Mouse (Mus musculus) liver (tissue): Measurements from ENCODE around the gene Tmem190.
"Not testable (repeated sequence)": the region's sequence is repeated elsewhere in the genome, so short reads cannot be mapped to it uniquely, and the experiment has no call there.

Experiments
- DNase-seq: peaks from one replicate; pipeline ENCODE4 v3.0.0-alpha.2; 2020; ENCODE audit warnings: mixed read lengths

Gene Tmem190

DNA sequence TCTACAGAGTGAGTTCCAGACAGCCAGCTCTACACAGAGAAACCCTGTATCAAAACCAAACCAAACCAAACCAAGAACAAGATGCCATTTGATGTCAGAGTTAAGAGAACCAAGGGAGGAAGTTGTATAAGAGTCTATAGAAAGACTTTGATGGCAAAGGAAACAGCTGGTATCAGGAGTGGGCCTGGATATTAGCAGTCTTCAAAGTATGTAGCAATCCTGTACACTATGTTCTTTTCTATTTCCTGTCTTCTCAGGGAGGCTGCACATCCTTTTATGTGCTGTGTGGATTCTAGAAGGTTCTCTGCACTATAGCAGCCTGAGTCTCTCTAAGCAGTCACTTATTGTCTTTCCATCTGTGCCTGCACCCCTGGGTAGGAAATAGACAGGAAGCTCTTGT, 33.8 kb downstream of the Tmem190 start:
- no peak for DNase-seq

DNA sequence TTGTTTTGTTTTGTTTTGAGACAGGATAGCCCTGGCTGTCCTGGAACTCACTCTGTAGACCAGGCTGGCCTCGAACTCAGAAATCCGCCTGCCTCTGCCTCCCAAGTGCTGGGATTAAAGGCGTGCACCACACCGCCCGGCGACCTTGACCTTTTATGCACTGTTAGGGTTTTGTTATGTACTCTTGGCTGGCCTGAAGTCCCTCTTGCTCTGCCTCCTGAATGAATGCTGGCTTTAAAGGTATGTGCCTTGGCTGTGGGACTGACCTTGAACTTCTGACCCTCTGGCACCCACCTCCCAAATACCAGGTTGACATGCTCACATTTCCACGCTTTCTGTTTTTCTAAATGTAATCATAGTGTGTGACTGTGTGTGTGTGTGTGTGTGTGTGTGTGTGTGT, 38.2 kb downstream of the Tmem190 start:
- not testable (repeated sequence) for DNase-seq

- DNase-seq: no peak
Observed at GRCm38 (mm10) chr7:4821690-4822089, 39.0 kb downstream of the Tmem190 start.

- no peak for DNase-seq
Observed at GRCm38 (mm10) chr7:4822162-4822907, 39.6 kb downstream of the Tmem190 start.

GRCm38 (mm10) chr7:4825365-4825764, 42.6 kb downstream of the Tmem190 start:
- DNase-seq: no peak

- no peak for DNase-seq
Observed at GRCm38 (mm10) chr7:4830476-4830875, 47.7 kb downstream of the Tmem190 start.
